Mouse (Mus musculus) hindbrain, postnatal 0 days (tissue): ENCODE data around the gene Dag1. TPM values are rescaled to one million over a fixed set of nuclear protein-coding genes. Genes with fewer than 3 reads are reported as not detected.

Source experiments
- ATAC-seq: fragments of 200-750 bp; cut with Nextera tagmentation; 2 replicates; pipeline ENCODE4 v1.8.0; 2017; ENCODE audit warnings: mild to moderate bottlenecking, moderate TSS enrichment, moderate library complexity
- DNase-seq: peaks from one replicate; pipeline ENCODE4 v3.0.0-alpha.2; 2015; ENCODE audit warnings: low spot score
- H3K27ac ChIP-seq: fragments of 300-500 bp; sonication (generic); 2 replicates; pipeline ENCODE4 v1.5.1; 2014; ENCODE audit warnings: mild to moderate bottlenecking
- H3K27me3 ChIP-seq: fragments of 300-500 bp; sonication (generic); 2 replicates; pipeline ENCODE4 v1.6.1; 2014; ENCODE audit warnings: low read length, mixed read lengths; ENCODE audit not compliant: insufficient read depth
- H3K36me3 ChIP-seq: fragments of 300-500 bp; sonication (generic); 2 replicates; pipeline ENCODE4 v1.6.1; 2014; ENCODE audit warnings: low read length, mixed read lengths; ENCODE audit not compliant: insufficient read depth
- H3K4me1 ChIP-seq: fragments of 300-500 bp; sonication (generic); 2 replicates; pipeline ENCODE4 v1.6.1; 2014; ENCODE audit warnings: antibody characterized with exemption, low read length, mixed read lengths; ENCODE audit not compliant: insufficient read depth
- H3K4me2 ChIP-seq: fragments of 300-500 bp; sonication (generic); 2 replicates; pipeline ENCODE4 v1.6.1; 2014; ENCODE audit warnings: low read depth, mild to moderate bottlenecking, low read length, moderate library complexity, mixed read lengths
- H3K4me3 ChIP-seq: fragments of 300-500 bp; sonication (generic); 2 replicates; pipeline ENCODE4 v1.5.1; 2014; ENCODE audit warnings: low read length
- H3K9ac ChIP-seq: fragments of 300-500 bp; sonication (generic); replicated peaks from 2 replicates; pipeline ENCODE4 v1.6.1; 2014; ENCODE audit warnings: mild to moderate bottlenecking, low read length, moderate library complexity, mixed read lengths
- H3K9me3 ChIP-seq: fragments of 300-500 bp; sonication (generic); 2 replicates; pipeline ENCODE4 v1.6.1; 2016; ENCODE audit warnings: low read length, mixed read lengths
- CTCF ChIP-seq: IDR thresholded peaks from 2 replicates; pipeline ENCODE4 v1.5.1; 2016; ENCODE audit warnings: antibody characterized with exemption, control low read depth, low read depth
- WGBS: fragments of 180-500 bp; shearing (Covaris S2); extraction: QIAGEN DNeasy Blood & Tissue Kit; methylation state at CpG from one replicate; pipeline ENCODE4 v1.1.7; 2014; 5-methylcytosine and 5-hydroxymethylcytosine counted together
- polyA plus RNA-seq: library from polyadenylated mRNA; unstranded; fragments of >200 nt; fragmentation: Nextera tagmentation; extraction: Ambion mirVana; gene quantifications from 2 replicates; pipeline ENCODE4 v1.2.1, GENCODE M21; 2015
- total RNA-seq: library from RNA; depleted of rRNA; stranded (reverse); fragments of >200 nt; gene quantifications from 2 replicates; pipeline ENCODE4 v1.2.3, GENCODE M21; 2014; rRNA removed

The Dag1 gene
- total RNA-seq (127 and 129 TPM in 2 replicates), polyA plus RNA-seq (70.2 and 76.3 TPM in 2 replicates)

- Histone ChIP-seq H3K4me1 (peaks cover 19% of the 10 kb centered on the region), H3K4me2 (peak within 1 kb of the TSS; percentile 73), H3K9me3 (no peaks in the 10 kb centered on the region), H3K4me3 (peak within 1 kb of the TSS; percentile 95), H3K36me3 (no peaks in the 10 kb centered on the region), H3K27me3 (no peaks in the 10 kb centered on the region), H3K9ac (peak within 1 kb of the TSS; percentile 98), H3K27ac (peak within 1 kb of the TSS; percentile 96)
- under 1% methylated on average over 60 of the region's 71 CpGs for WGBS
- 0 out of 2 replicates have a peak, but pooled peaks have one; percentile 20 for TF ChIP-seq CTCF
- DNase-seq (peak; percentile 98), ATAC-seq (peak; percentile 99)
Measured at GRCm38 (mm10) chr9:108263690-108264190, at the start of gene Dag1. Dag1 (minus strand) TSS chr9:108263958.

GRCm38 (mm10) chr9:108308141-108308540 is 44.4 kb upstream of the Dag1 start:
- H3K4me1 ChIP-seq = peaks cover 21% of the 10 kb centered on the region
- H3K27ac ChIP-seq = no peak overlapping the region
- H3K4me2 ChIP-seq = peak overlapping the region; percentile 63
- H3K9me3 ChIP-seq = no peaks in the 10 kb centered on the region
- no peaks in the 10 kb centered on the region for H3K27me3 ChIP-seq
- H3K9ac ChIP-seq = 0 out of 2 replicates have a peak overlapping the region, but pooled peaks have one; percentile 17
- DNase-seq (no peak), ATAC-seq (no peak)
- H3K36me3 ChIP-seq = no peaks in the 10 kb centered on the region
- H3K4me3 ChIP-seq = peak overlapping the region; percentile 92
- 47% methylated on average over 2 of the region's 2 CpGs for WGBS
- no peak for TF ChIP-seq CTCF

DNA sequence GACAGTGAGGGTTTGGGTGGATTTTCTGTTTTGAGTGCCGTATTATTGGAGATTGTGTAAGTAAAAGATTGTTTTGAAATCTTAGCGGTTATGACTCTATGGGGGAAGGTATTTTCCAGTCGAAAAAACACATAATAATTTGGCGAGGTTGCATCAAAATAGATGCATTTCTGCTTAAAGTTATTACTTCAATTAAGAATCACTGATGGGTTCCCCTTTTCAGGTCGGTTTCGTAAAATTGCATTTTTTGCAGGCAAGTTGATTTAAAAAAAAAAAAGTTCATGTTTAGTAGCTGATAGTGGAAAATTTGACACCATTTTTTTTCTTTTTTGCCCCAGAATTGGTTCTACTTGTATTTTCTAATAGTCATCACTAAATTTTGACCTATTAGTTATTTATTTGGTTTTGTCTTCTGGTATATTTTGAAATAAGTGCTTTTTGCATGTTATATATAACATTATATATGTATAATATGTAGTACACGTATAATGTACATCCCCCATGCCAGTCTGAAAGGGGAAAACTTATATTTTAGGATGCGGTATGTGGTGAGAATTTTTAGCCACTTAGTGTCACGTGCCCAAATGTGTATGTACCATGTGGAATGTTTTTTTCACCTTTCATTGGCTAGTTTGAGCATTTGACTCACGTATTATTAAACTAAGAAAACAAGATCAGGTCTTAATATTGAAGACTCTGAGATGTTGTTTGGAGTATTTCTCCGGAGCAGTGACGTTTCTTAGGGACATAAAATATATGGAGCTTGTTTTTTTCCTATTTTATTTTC is 43.5 kb upstream of the Dag1 start:
- H3K4me1 ChIP-seq = peaks cover 21% of the 10 kb centered on the region
- TF ChIP-seq CTCF = no peak
- H3K36me3 ChIP-seq = 0 out of 2 replicates have a peak, but pooled peaks cover 5% of the 10 kb centered on the region
- peak overlapping the region; percentile 97 for H3K9ac ChIP-seq
- H3K4me3 ChIP-seq = peak overlapping the region; percentile 92
- H3K9me3 ChIP-seq = no peaks in the 10 kb centered on the region
- peak overlapping the region; percentile 63 for H3K4me2 ChIP-seq
- WGBS = 17% methylated on average over 12 of the region's 12 CpGs
- no peak for ATAC-seq
- no peak for DNase-seq
- no peaks in the 10 kb centered on the region for H3K27me3 ChIP-seq
- peak overlapping the region; percentile 99 for H3K27ac ChIP-seq

- Histone ChIP-seq H3K36me3 (0 out of 2 replicates have a peak, but pooled peaks cover 5% of the 10 kb centered on the region), H3K4me3 (peak overlapping the region; percentile 92), H3K4me1 (peaks cover 21% of the 10 kb centered on the region), H3K9ac (peak overlapping the region; percentile 97), H3K27ac (peak overlapping the region; percentile 99), H3K4me2 (peak overlapping the region; percentile 63), H3K27me3 (no peaks in the 10 kb centered on the region), H3K9me3 (no peaks in the 10 kb centered on the region)
- no peak for TF ChIP-seq CTCF
- ATAC-seq (peak; percentile 64), DNase-seq (peak; percentile 83)
- WGBS = under 1% methylated on average over 49 of the region's 51 CpGs
Measured at GRCm38 (mm10) chr9:108306571-108306980, 42.8 kb upstream of the Dag1 start.

- TF ChIP-seq CTCF = no peak
- Histone ChIP-seq H3K9me3 (no peaks in the 10 kb centered on the region), H3K4me1 (peaks cover 21% of the 10 kb centered on the region), H3K27ac (peak within 1 kb of the TSS; percentile 99), H3K9ac (peak within 1 kb of the TSS; percentile 97), H3K4me2 (peak within 1 kb of the TSS; percentile 96), H3K36me3 (0 out of 2 replicates have a peak, but pooled peaks cover 5% of the 10 kb centered on the region), H3K27me3 (no peaks in the 10 kb centered on the region), H3K4me3 (peak within 1 kb of the TSS; percentile 92)
- DNase-seq (peak; percentile 100), ATAC-seq (peak; percentile 98)
- under 1% methylated on average over 77 of the region's 81 CpGs for WGBS
Measured at GRCm38 (mm10) chr9:108305629-108306520, 42.1 kb upstream of the Dag1 start, which contains the start of the genes Rhoa and Tcta. Rhoa (plus strand) TSS chr9:108306129. Tcta (minus strand) TSS chr9:108306160.

DNA sequence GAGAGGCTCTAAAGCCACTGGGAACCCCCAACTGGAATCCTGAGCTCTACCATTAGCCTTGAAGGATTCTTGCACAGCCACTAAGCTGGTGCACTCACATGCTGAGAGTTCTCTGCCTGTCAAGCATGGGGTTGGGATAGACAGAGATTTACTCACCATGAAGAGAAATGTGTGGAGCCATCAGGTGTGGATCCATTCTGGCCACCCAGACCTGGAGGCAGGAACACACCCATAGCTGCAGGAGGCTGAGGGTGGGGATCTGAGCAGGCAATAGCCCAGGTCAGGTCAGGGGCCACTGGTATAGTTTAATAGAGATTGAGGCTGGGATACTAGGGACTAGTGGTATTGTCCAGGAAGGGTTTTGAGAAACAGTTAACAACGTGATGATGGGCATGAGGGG is 41.4 kb upstream of the Dag1 start:
- peak overlapping the region; percentile 86 for H3K9ac ChIP-seq
- ATAC-seq (no peak), DNase-seq (no peak)
- 10% methylated on average over 1 of the region's 1 CpGs for WGBS
- peaks cover 21% of the 10 kb centered on the region for H3K4me1 ChIP-seq
- peak overlapping the region; percentile 92 for H3K4me3 ChIP-seq
- H3K9me3 ChIP-seq = no peaks in the 10 kb centered on the region
- 0 out of 2 replicates have a peak, but pooled peaks cover 5% of the 10 kb centered on the region for H3K36me3 ChIP-seq
- H3K27me3 ChIP-seq = no peaks in the 10 kb centered on the region
- H3K27ac ChIP-seq = peak overlapping the region; percentile 99
- no peak for TF ChIP-seq CTCF
- H3K4me2 ChIP-seq = peak overlapping the region; percentile 96
